Mouse (Mus musculus): ENCODE measurements around the gene Slc26a9. TPM values are rescaled to one million over a fixed set of nuclear protein-coding genes. Genes with fewer than 3 reads are reported as not detected.

Gene Slc26a9
- polyA plus RNA-seq, 1 experiment from 2014 or later = 0.51 TPM

DNA sequence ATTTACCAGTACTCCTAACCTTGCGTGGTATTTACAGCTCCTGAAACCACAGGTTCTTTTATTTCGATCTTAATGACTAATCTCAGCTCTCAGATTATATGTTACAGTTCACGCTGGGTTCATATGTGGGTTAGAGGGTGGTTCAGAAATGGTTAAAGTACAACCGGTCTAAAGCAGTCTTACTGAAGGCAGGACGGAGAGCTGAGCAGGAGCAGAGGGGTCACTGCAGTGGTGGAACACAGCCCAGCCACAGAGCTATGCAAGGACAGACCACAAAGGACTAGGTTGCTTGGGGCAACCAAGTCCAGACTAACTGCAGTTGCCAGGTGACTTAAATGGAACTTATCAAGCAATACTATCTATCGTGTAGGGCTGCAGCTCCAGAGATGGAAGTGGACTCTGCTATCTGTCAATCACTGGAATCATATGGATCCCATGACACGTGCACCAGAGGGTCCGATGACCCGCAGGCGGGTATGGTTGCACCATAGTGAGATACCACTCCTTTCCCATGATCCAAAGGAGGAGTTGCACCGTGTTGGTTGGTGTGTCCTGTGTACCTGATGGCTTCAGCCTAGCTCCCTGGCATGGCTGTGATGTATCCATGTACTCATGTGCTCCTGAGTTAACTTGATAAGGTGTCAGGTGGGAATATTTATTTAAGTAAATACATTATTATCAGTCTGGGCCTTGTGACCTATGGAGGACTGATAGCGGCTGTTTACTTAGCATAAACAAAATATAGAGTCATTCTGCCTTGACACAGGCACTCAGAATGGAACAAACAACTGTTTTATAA, 13.0 kb upstream of the Slc26a9 start:
- no peak for DNase-seq (ENCODE audit: low spot score)
- no peaks in the 10 kb centered on the region for H3K4me1 ChIP-seq (replicated peaks; ENCODE audit: control insufficient read depth, insufficient read depth, low read length)
- ATAC-seq (replicated peaks; ENCODE audit: low FRiP score, low TSS enrichment, low read depth) = 0 out of 2 replicates have a peak, but pooled peaks have one; percentile 40
- H3K36me3 ChIP-seq (ENCODE audit: control insufficient read depth, insufficient read depth, low read length) = no peaks in the 10 kb centered on the region
- no peak overlapping the region for H3K4me2 ChIP-seq (ENCODE audit: low read length)
- H3K4me3 ChIP-seq (ENCODE audit: low read depth, low read length) = no peak overlapping the region
- H3K9me3 ChIP-seq (ENCODE audit: control insufficient read depth, low read length) = no peaks in the 10 kb centered on the region
- H3K27me3 ChIP-seq (replicated peaks; ENCODE audit: control insufficient read depth, insufficient read depth, low read length) = no peaks in the 10 kb centered on the region
- H3K27ac ChIP-seq (ENCODE audit: low read depth) = no peak overlapping the region
- 73% methylated on average over 12 of the region's 12 CpGs for WGBS
- no peak overlapping the region for H3K9ac ChIP-seq (ENCODE audit: low read length)

- Histone ChIP-seq H3K4me2 (ENCODE audit: low read length) (no peak overlapping the region), H3K27ac (ENCODE audit: low read depth) (no peak overlapping the region), H3K36me3 (ENCODE audit: control insufficient read depth, insufficient read depth, low read length) (no peaks in the 10 kb centered on the region), H3K9me3 (ENCODE audit: control insufficient read depth, low read length) (no peaks in the 10 kb centered on the region), H3K4me3 (ENCODE audit: low read depth, low read length) (no peak overlapping the region), H3K4me1 (replicated peaks; ENCODE audit: control insufficient read depth, insufficient read depth, low read length) (no peaks in the 10 kb centered on the region), H3K27me3 (replicated peaks; ENCODE audit: control insufficient read depth, insufficient read depth, low read length) (no peaks in the 10 kb centered on the region), H3K9ac (ENCODE audit: low read length) (no peak overlapping the region)
- ATAC-seq (replicated peaks; ENCODE audit: low FRiP score, low TSS enrichment, low read depth) = no peak
- WGBS = 75% methylated on average over 13 of the region's 13 CpGs
- no peak for DNase-seq (ENCODE audit: low spot score)
Measured at GRCm38 (mm10) chr1:131733474-131734180, 10.2 kb upstream of the Slc26a9 start.

DNA sequence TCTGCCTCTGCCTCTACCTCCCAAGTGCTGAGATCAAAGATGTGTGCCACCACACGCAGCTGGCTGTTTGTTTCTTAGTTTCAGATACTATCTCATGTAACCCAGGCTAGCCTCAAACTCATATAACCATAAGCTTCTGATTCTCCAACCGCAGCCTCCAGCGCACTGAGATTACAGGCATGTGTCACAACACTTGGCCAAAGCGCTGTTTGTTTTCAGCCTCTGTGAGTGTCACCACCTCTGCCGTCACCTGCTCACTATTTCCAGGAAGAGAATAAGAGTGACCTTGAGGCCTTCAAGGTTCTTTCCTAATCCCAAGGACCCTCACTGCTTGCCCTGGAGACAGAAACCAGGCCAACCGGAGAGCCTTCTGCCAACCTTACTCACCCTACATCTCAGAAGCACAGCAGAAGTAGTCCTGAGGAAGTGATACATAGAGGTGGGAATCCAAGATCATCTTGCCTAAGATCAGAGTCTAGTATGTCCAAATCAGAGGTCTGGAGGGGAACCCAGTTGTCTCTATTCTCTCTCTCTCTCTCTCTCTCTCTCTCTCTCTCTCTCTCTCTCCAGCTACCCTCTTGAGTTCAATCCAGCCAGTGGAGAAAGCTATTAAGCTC, 9.1 kb upstream of the Slc26a9 start:
- Histone ChIP-seq H3K9me3 (ENCODE audit: control insufficient read depth, low read length) (no peaks in the 10 kb centered on the region), H3K27ac (ENCODE audit: low read depth) (no peak overlapping the region), H3K4me3 (ENCODE audit: low read depth, low read length) (no peak overlapping the region), H3K36me3 (ENCODE audit: control insufficient read depth, insufficient read depth, low read length) (no peaks in the 10 kb centered on the region), H3K27me3 (replicated peaks; ENCODE audit: control insufficient read depth, insufficient read depth, low read length) (no peaks in the 10 kb centered on the region), H3K4me2 (ENCODE audit: low read length) (no peak overlapping the region), H3K9ac (ENCODE audit: low read length) (no peak overlapping the region), H3K4me1 (replicated peaks; ENCODE audit: control insufficient read depth, insufficient read depth, low read length) (no peaks in the 10 kb centered on the region)
- ATAC-seq (replicated peaks; ENCODE audit: low FRiP score, low TSS enrichment, low read depth) (no peak), DNase-seq (ENCODE audit: low spot score) (no peak)
- WGBS = 94% methylated on average over 6 of the region's 6 CpGs

DNA sequence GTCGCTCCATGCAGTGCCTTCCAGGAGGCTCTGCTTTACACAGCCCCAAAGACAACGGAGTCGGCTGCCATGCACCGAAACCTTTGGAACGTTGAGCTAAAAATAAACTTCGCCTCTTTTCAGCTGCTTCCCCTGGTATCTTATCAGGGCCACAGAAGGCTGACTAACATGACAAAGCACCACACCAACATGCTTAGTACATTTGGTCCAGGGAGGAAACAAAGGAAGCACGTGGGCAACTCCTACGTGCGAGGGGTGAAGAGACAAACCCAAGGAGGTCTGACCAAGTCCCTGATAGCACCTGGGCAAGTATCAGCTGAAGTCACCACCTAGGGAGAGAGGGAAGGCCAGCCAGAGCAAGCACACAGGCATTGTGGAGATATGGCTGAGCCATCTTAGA, 7.3 kb upstream of the Slc26a9 start:
- ATAC-seq (replicated peaks; ENCODE audit: low FRiP score, low TSS enrichment, low read depth) = no peak

GRCm38 (mm10) chr1:131737269-131737668, 6.6 kb upstream of the Slc26a9 start:
- Histone ChIP-seq H3K36me3 (ENCODE audit: control insufficient read depth, insufficient read depth, low read length) (no peaks in the 10 kb centered on the region), H3K27me3 (replicated peaks; ENCODE audit: control insufficient read depth, insufficient read depth, low read length) (no peaks in the 10 kb centered on the region), H3K4me3 (ENCODE audit: low read depth, low read length) (no peak overlapping the region), H3K9ac (ENCODE audit: low read length) (no peak overlapping the region), H3K4me2 (ENCODE audit: low read length) (no peak overlapping the region), H3K27ac (ENCODE audit: low read depth) (no peak overlapping the region), H3K9me3 (ENCODE audit: control insufficient read depth, low read length) (no peaks in the 10 kb centered on the region), H3K4me1 (replicated peaks; ENCODE audit: control insufficient read depth, insufficient read depth, low read length) (no peaks in the 10 kb centered on the region)
- ATAC-seq (replicated peaks; ENCODE audit: low FRiP score, low TSS enrichment, low read depth) (no peak), DNase-seq (ENCODE audit: low spot score) (no peak)
- 77% methylated on average over 5 of the region's 5 CpGs for WGBS

More for the DNA sequence above, 7.3 kb upstream of the Slc26a9 start:
- no peaks in the 10 kb centered on the region for H3K36me3 ChIP-seq (ENCODE audit: control insufficient read depth, insufficient read depth, low read length)
- H3K4me2 ChIP-seq (ENCODE audit: low read length) = no peak overlapping the region
- WGBS = 80% methylated on average over 9 of the region's 9 CpGs
- no peak overlapping the region for H3K27ac ChIP-seq (ENCODE audit: low read depth)
- DNase-seq (ENCODE audit: low spot score) = no peak
- no peak overlapping the region for H3K9ac ChIP-seq (ENCODE audit: low read length)
- H3K27me3 ChIP-seq (replicated peaks; ENCODE audit: control insufficient read depth, insufficient read depth, low read length) = no peaks in the 10 kb centered on the region
- no peaks in the 10 kb centered on the region for H3K4me1 ChIP-seq (replicated peaks; ENCODE audit: control insufficient read depth, insufficient read depth, low read length)
- no peak overlapping the region for H3K4me3 ChIP-seq (ENCODE audit: low read depth, low read length)
- no peaks in the 10 kb centered on the region for H3K9me3 ChIP-seq (ENCODE audit: control insufficient read depth, low read length)

DNA sequence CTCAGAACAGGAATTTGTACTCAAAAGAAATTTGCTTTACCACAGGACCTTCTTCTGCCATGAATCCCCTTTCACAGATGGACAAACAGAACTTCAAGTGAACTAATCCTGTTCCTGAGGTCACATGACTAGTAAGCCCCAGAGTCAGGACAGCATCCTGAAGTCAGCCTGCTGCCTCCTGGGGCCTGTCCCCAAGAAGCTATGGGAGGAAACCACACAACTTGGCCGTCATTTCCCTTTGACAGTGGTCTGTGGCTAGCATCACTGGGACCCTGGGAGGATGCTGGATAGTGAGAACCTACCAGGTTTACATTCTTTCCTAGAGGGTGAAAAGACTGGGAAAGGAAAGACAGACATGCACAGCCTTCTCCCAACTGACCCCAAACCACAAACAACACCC, 5.1 kb upstream of the Slc26a9 start:
- WGBS = 80% methylated on average over 1 of the region's 1 CpGs
- Histone ChIP-seq H3K9me3 (ENCODE audit: control insufficient read depth, low read length) (no peaks in the 10 kb centered on the region), H3K4me2 (ENCODE audit: low read length) (no peak overlapping the region), H3K9ac (ENCODE audit: low read length) (no peak overlapping the region), H3K27ac (ENCODE audit: low read depth) (no peak overlapping the region), H3K27me3 (replicated peaks; ENCODE audit: control insufficient read depth, insufficient read depth, low read length) (no peaks in the 10 kb centered on the region), H3K4me3 (ENCODE audit: low read depth, low read length) (no peak overlapping the region), H3K36me3 (ENCODE audit: control insufficient read depth, insufficient read depth, low read length) (no peaks in the 10 kb centered on the region), H3K4me1 (replicated peaks; ENCODE audit: control insufficient read depth, insufficient read depth, low read length) (no peaks in the 10 kb centered on the region)
- DNase-seq (ENCODE audit: low spot score) (no peak), ATAC-seq (replicated peaks; ENCODE audit: low FRiP score, low TSS enrichment, low read depth) (no peak)

GRCm38 (mm10) chr1:131739481-131740160, 4.2 kb upstream of the Slc26a9 start:
- DNase-seq (ENCODE audit: low spot score) = no peak

DNA sequence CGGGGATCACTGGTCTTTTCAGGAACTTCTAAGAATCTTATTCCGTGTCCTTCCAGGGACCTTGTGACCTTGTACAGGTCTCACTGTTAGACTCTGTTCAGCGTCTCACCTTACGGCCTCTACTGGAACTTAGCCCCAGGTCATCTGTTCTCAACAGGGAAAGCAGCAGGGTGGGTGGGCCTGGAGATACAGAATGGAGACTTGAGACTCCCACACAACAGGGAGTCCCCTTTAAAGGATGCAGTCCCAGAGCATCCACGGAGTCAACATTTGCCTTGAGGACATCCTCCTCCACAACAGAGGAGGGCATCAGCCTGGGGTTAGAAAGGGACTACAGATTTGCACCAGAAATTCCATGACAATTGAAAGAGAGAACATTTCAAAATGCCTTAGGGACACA, 1.6 kb downstream of the Slc26a9 start:
- Histone ChIP-seq H3K4me1 (replicated peaks; ENCODE audit: control insufficient read depth, insufficient read depth, low read length) (peaks cover 3% of the 10 kb centered on the region; the same call in 1 of the 2 replicates), H3K9me3 (ENCODE audit: control insufficient read depth, low read length) (no peaks in the 10 kb centered on the region), H3K4me2 (ENCODE audit: low read length) (no peak overlapping the region), H3K9ac (ENCODE audit: low read length) (no peak overlapping the region), H3K27me3 (replicated peaks; ENCODE audit: control insufficient read depth, insufficient read depth, low read length) (no peaks in the 10 kb centered on the region), H3K36me3 (ENCODE audit: control insufficient read depth, insufficient read depth, low read length) (no peaks in the 10 kb centered on the region), H3K27ac (ENCODE audit: low read depth) (no peak overlapping the region), H3K4me3 (ENCODE audit: low read depth, low read length) (no peak overlapping the region)
- no peak for ATAC-seq (replicated peaks; ENCODE audit: low FRiP score, low TSS enrichment, low read depth)
- no peak for DNase-seq (ENCODE audit: low spot score)
- WGBS = 59% methylated on average over 5 of the region's 5 CpGs

More at GRCm38 (mm10) chr1:131739481-131740160, 4.2 kb upstream of the Slc26a9 start:
- Histone ChIP-seq H3K4me3 (ENCODE audit: low read depth, low read length) (no peak overlapping the region), H3K27ac (ENCODE audit: low read depth) (no peak overlapping the region), H3K27me3 (replicated peaks; ENCODE audit: control insufficient read depth, insufficient read depth, low read length) (no peaks in the 10 kb centered on the region), H3K4me2 (ENCODE audit: low read length) (no peak overlapping the region), H3K9ac (ENCODE audit: low read length) (no peak overlapping the region), H3K4me1 (replicated peaks; ENCODE audit: control insufficient read depth, insufficient read depth, low read length) (no peaks in the 10 kb centered on the region), H3K36me3 (ENCODE audit: control insufficient read depth, insufficient read depth, low read length) (no peaks in the 10 kb centered on the region), H3K9me3 (ENCODE audit: control insufficient read depth, low read length) (no peaks in the 10 kb centered on the region)
- no peak for ATAC-seq (replicated peaks; ENCODE audit: low FRiP score, low TSS enrichment, low read depth)
- 87% methylated on average over 9 of the region's 9 CpGs for WGBS
